Mouse (Mus musculus) ES-E14 (cell line): ENCODE measurements around the gene Ddc.
A peak's percentile ranks its signal among the peaks of the same experiment; 100 is the strongest.

ENCODE experiments used
- CHD2 ChIP-seq: IDR thresholded peaks from 2 replicates; pipeline ENCODE4 v1.6.1; 2014; ENCODE audit warnings: mild to moderate bottlenecking, low read depth, low read length, inconsistent platforms
- HCFC1 ChIP-seq: IDR thresholded peaks from 2 replicates; pipeline ENCODE4 v1.6.1; 2012; ENCODE audit warnings: low read length, inconsistent platforms, borderline replicate concordance; ENCODE audit not compliant: insufficient read depth
- MAFK ChIP-seq: IDR thresholded peaks from 2 replicates; pipeline ENCODE4 v1.6.1; 2014; ENCODE audit warnings: mild to moderate bottlenecking, low read depth, low read length, inconsistent platforms; ENCODE audit not compliant: insufficient read depth
- ZC3H11A ChIP-seq: IDR thresholded peaks from 2 replicates; pipeline ENCODE4 v1.6.1; 2012; ENCODE audit warnings: low read depth, mild to moderate bottlenecking, inconsistent platforms, low read length, borderline replicate concordance
- ZNF384 ChIP-seq: IDR thresholded peaks from 2 replicates; pipeline ENCODE4 v1.6.1; 2012; ENCODE audit warnings: low read depth, low read length, inconsistent platforms

DNA sequence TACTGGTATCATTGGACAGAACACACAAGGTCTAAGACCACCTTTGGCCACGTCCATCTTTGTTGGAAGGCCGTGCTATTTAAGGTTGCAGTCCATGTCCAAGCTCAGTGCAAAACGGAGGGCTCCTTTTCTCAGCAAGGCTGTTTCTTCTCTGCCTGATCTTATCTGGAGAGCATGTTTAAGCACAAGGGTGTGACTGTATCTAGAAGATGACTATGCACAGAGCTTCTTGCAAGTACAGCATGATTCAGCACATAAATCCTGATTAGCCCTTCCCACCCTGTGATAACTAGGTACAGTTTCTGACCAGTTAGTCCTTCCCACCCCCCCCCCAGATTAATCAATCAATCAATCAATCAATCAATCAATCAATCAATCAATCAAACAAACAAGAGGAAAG lies 25.4 kb upstream of the Ddc start:
- no peak for TF ChIP-seq CHD2
- TF ChIP-seq ZC3H11A: no peak
- no peak for TF ChIP-seq HCFC1
- peak; percentile 60; the same call in 1 of the 2 replicates for TF ChIP-seq MAFK
- no peak for TF ChIP-seq ZNF384
